ENCODE assay signal across 11 mouse cellular contexts in genomic region chr4:94124177-94124576, GRCm38 (mm10).
A peak's percentile ranks its signal among the peaks of the same experiment; 100 is the strongest.
DNase-seq lines count a peak whose midpoint lies in the region; ATAC-seq and TF ChIP-seq lines count a peak whose summit lies in the region.
"Had no signal": no experiment of that assay in that cellular context is flagged by ENCODE, and none has a peak within 500 bp of the region (broad histone marks: within the 10 kb centered on the region; RNA-seq: fewer than 3 reads in every experiment).

No protein-coding gene starts in this region.

- H3K4me2 ChIP-seq in hindbrain, embryonic 11.5 days (replicated peaks; ENCODE audit: low read depth, low read length), result no peak overlapping the region
- no peak overlapping the region for H3K4me2 ChIP-seq in hindbrain, embryonic 16.5 days (ENCODE audit: low read length)
- H3K4me2 ChIP-seq in midbrain, postnatal 0 days (ENCODE audit: low read depth, low read length, poor library complexity, severe bottlenecking), result no peak overlapping the region
- no peak overlapping the region for H3K4me2 ChIP-seq in neural tube, embryonic 14.5 days (ENCODE audit: low read depth, low read length)

- H3K9ac ChIP-seq in hindbrain, embryonic 11.5 days (ENCODE audit: low read depth, low read length), result no peak overlapping the region
- H3K9ac ChIP-seq in hindbrain, embryonic 16.5 days (ENCODE audit: low read depth, low read length), result no peak overlapping the region
- H3K9ac ChIP-seq in midbrain, postnatal 0 days (replicated peaks; ENCODE audit: low read length, poor library complexity, severe bottlenecking), result no peak overlapping the region
- H3K9ac ChIP-seq in neural tube, embryonic 14.5 days (replicated peaks; ENCODE audit: low read depth, low read length), result no peak overlapping the region

- H3K4me1 ChIP-seq in hindbrain, embryonic 11.5 days (replicated peaks; ENCODE audit: control insufficient read depth, insufficient read depth, low read length), result no peaks in the 10 kb centered on the region
- no peaks in the 10 kb centered on the region for H3K4me1 ChIP-seq in hindbrain, embryonic 16.5 days (ENCODE audit: control insufficient read depth, insufficient read depth, low read depth, low read length)
- H3K4me1 ChIP-seq in midbrain, postnatal 0 days (ENCODE audit: insufficient read depth, low read length), result no peaks in the 10 kb centered on the region
- H3K4me1 ChIP-seq in midbrain, embryonic 10.5 days, result no peaks in the 10 kb centered on the region
- no peaks in the 10 kb centered on the region for H3K4me1 ChIP-seq in neural tube, embryonic 14.5 days (ENCODE audit: control insufficient read depth, insufficient read depth, low read length)

- no peak overlapping the region for H3K27ac ChIP-seq in hindbrain, embryonic 11.5 days (ENCODE audit: low read depth, low read length)
- no peak overlapping the region for H3K27ac ChIP-seq in hindbrain, embryonic 16.5 days (ENCODE audit: low read depth, low read length)
- H3K27ac ChIP-seq in midbrain, postnatal 0 days (ENCODE audit: low read depth, low read length), result no peak overlapping the region
- no peak overlapping the region for H3K27ac ChIP-seq in midbrain, embryonic 10.5 days (replicated peaks)
- H3K27ac ChIP-seq in neural tube, embryonic 14.5 days (ENCODE audit: low read depth, low read length), result no peak overlapping the region

- H3K9me3 ChIP-seq in hindbrain, embryonic 11.5 days (ENCODE audit: control insufficient read depth, low read length), result no peaks in the 10 kb centered on the region
- no peaks in the 10 kb centered on the region for H3K9me3 ChIP-seq in hindbrain, embryonic 16.5 days (ENCODE audit: control insufficient read depth, low read length)
- no peaks in the 10 kb centered on the region for H3K9me3 ChIP-seq in midbrain, postnatal 0 days (ENCODE audit: low read length)
- no peaks in the 10 kb centered on the region for H3K9me3 ChIP-seq in midbrain, embryonic 10.5 days (replicated peaks)
- no peaks in the 10 kb centered on the region for H3K9me3 ChIP-seq in neural tube, embryonic 14.5 days (ENCODE audit: control insufficient read depth, low read length)

- peak; percentile 42; the same call in 1 of the 2 replicates for TF ChIP-seq CTCF in midbrain, postnatal 0 days (IDR thresholded peaks at IDR 0.05)

- DNase-seq in hindbrain, embryonic 11.5 days (ENCODE audit: low spot score), result peak; percentile 16
- no peak for DNase-seq in midbrain, postnatal 0 days (ENCODE audit: low spot score)
- DNase-seq in midbrain, embryonic 10.5 days (ENCODE audit: low spot score), result no peak
- peak; percentile 10 for DNase-seq in brain, adult 2 months (ENCODE audit: low read depth, low spot score)
- DNase-seq in heart, adult 18-20 months, result no peak
- DNase-seq: cerebellum, postnatal 25 days; layer of hippocampus, adult 9-11 months; spleen, adult 18-20 months had no signal

- 74% methylated on average over 14 of the region's 14 CpGs for WGBS in hindbrain, embryonic 11.5 days
- WGBS in hindbrain, embryonic 16.5 days, result 79% methylated on average over 14 of the region's 14 CpGs
- 82% methylated on average over 14 of the region's 14 CpGs for WGBS in midbrain, postnatal 0 days
- 84% methylated on average over 14 of the region's 14 CpGs for WGBS in midbrain, embryonic 10.5 days
- WGBS in neural tube, embryonic 14.5 days, result 79% methylated on average over 14 of the region's 14 CpGs

- no peak overlapping the region for H3K4me3 ChIP-seq in hindbrain, embryonic 11.5 days (ENCODE audit: low read depth, low read length)
- H3K4me3 ChIP-seq in hindbrain, embryonic 16.5 days (ENCODE audit: low read length), result no peak overlapping the region
- H3K4me3 ChIP-seq in midbrain, postnatal 0 days (ENCODE audit: low read depth, low read length), result no peak overlapping the region
- H3K4me3 ChIP-seq in midbrain, embryonic 10.5 days, result no peak overlapping the region
- no peak overlapping the region for H3K4me3 ChIP-seq in neural tube, embryonic 14.5 days (ENCODE audit: low read depth, low read length)

- H3K36me3 ChIP-seq in hindbrain, embryonic 11.5 days (ENCODE audit: control insufficient read depth, insufficient read depth, low read length), result no peaks in the 10 kb centered on the region
- H3K36me3 ChIP-seq in hindbrain, embryonic 16.5 days (ENCODE audit: control insufficient read depth, insufficient read depth, low read length), result no peaks in the 10 kb centered on the region
- H3K36me3 ChIP-seq in midbrain, postnatal 0 days (ENCODE audit: insufficient read depth, low read length), result no peaks in the 10 kb centered on the region
- H3K36me3 ChIP-seq in midbrain, embryonic 10.5 days, result no peaks in the 10 kb centered on the region
- no peaks in the 10 kb centered on the region for H3K36me3 ChIP-seq in neural tube, embryonic 14.5 days (ENCODE audit: control insufficient read depth, insufficient read depth, low read length)

- ATAC-seq in hindbrain, embryonic 11.5 days (ENCODE audit: low FRiP score), result no peak
- ATAC-seq in hindbrain, embryonic 16.5 days, result no peak
- no peak for ATAC-seq in midbrain, postnatal 0 days (ENCODE audit: low FRiP score)
- ATAC-seq in neural tube, embryonic 14.5 days (ENCODE audit: low read depth), result peak; percentile 63; the same call in 1 of the 2 replicates
- no peak for ATAC-seq in activated CD4-positive, CD25-positive, alpha-beta regulatory T cell, adult 4 months

- H3K27me3 ChIP-seq in hindbrain, embryonic 11.5 days (ENCODE audit: control insufficient read depth, insufficient read depth, low read length), result no peaks in the 10 kb centered on the region
- H3K27me3 ChIP-seq in hindbrain, embryonic 16.5 days (replicated peaks; ENCODE audit: control insufficient read depth, insufficient read depth, low read length), result no peaks in the 10 kb centered on the region
- H3K27me3 ChIP-seq in midbrain, postnatal 0 days (ENCODE audit: insufficient read depth, low read length), result no peaks in the 10 kb centered on the region
- no peaks in the 10 kb centered on the region for H3K27me3 ChIP-seq in midbrain, embryonic 10.5 days (ENCODE audit: low read depth, poor library complexity, severe bottlenecking)
- no peaks in the 10 kb centered on the region for H3K27me3 ChIP-seq in neural tube, embryonic 14.5 days (ENCODE audit: control insufficient read depth, insufficient read depth, low read length)

Comparison
In these comparisons a context has a peak if more than half of its experiments do, and no peak if none do; other contexts are left out.
1. DNase-seq: peak in hindbrain, embryonic 11.5 days (single experiment) and brain, adult 2 months (single experiment); none in midbrain, postnatal 0 days (single experiment), midbrain, embryonic 10.5 days (single experiment) and heart, adult 18-20 months (0 of 2).